Mouse (Mus musculus): ENCODE measurements around the gene Nacc2.

Gene Nacc2

GRCm38 (mm10) chr2:26099260-26099659, 23.8 kb downstream of the Nacc2 start:
- no peak for DNase-seq (ENCODE audit: low spot score)

GRCm38 (mm10) chr2:26093897-26094296, 29.1 kb downstream of the Nacc2 start:
- DNase-seq (ENCODE audit: low spot score): no peak

- DNase-seq (ENCODE audit: low spot score): peak; percentile 16
These were observed 31.1 kb downstream of the Nacc2 start for GRCm38 (mm10) chr2:26091771-26092393.

- no peak for DNase-seq (ENCODE audit: low spot score)
These were observed 31.9 kb downstream of the Nacc2 start for GRCm38 (mm10) chr2:26090876-26091770.

- DNase-seq (ENCODE audit: low spot score): no peak
These were observed 34.0 kb downstream of the Nacc2 start for GRCm38 (mm10) chr2:26089005-26089404.

GRCm38 (mm10) chr2:26086926-26087600, 36.0 kb downstream of the Nacc2 start:
- no peak for DNase-seq (ENCODE audit: low spot score)

GRCm38 (mm10) chr2:26086505-26086904, 36.5 kb downstream of the Nacc2 start:
- no peak for DNase-seq (ENCODE audit: low spot score)

- DNase-seq (ENCODE audit: low spot score): no peak
These were observed 40.1 kb downstream of the Nacc2 start for GRCm38 (mm10) chr2:26082883-26083282.

- DNase-seq (ENCODE audit: low spot score): no peak
These were observed 42.2 kb downstream of the Nacc2 start for GRCm38 (mm10) chr2:26080830-26081229.

GRCm38 (mm10) chr2:26079409-26079808, 43.6 kb downstream of the Nacc2 start:
- no peak for DNase-seq (ENCODE audit: low spot score)

- DNase-seq (ENCODE audit: low spot score): no peak
These were observed 46.0 kb downstream of the Nacc2 start for GRCm38 (mm10) chr2:26077068-26077467.

GRCm38 (mm10) chr2:26076121-26076520, 46.9 kb downstream of the Nacc2 start:
- DNase-seq (ENCODE audit: low spot score): no peak

GRCm38 (mm10) chr2:26074551-26074950, 48.5 kb downstream of the Nacc2 start:
- no peak for DNase-seq (ENCODE audit: low spot score)

GRCm38 (mm10) chr2:26068592-26068991, 54.4 kb downstream of the Nacc2 start:
- no peak for DNase-seq (ENCODE audit: low spot score)

- DNase-seq (ENCODE audit: low spot score): no peak
These were observed 54.8 kb downstream of the Nacc2 start for GRCm38 (mm10) chr2:26068175-26068574.

- DNase-seq (ENCODE audit: low spot score): no peak
These were observed 56.5 kb downstream of the Nacc2 start for GRCm38 (mm10) chr2:26066527-26066926.

- no peak for DNase-seq (ENCODE audit: low spot score)
These were observed 60.1 kb downstream of the Nacc2 start for GRCm38 (mm10) chr2:26062742-26063427.

- no peak for DNase-seq (ENCODE audit: low spot score)
These were observed 60.8 kb downstream of the Nacc2 start for GRCm38 (mm10) chr2:26062241-26062640.

- DNase-seq (ENCODE audit: low spot score): no peak
These were observed 61.9 kb downstream of the Nacc2 start for GRCm38 (mm10) chr2:26061018-26061666.

- DNase-seq (ENCODE audit: low spot score): no peak
These were observed 66.0 kb downstream of the Nacc2 start for GRCm38 (mm10) chr2:26057053-26057452.

- no peak for DNase-seq (ENCODE audit: low spot score)
These were observed 66.8 kb downstream of the Nacc2 start for GRCm38 (mm10) chr2:26056226-26056625.

GRCm38 (mm10) chr2:26055747-26056102, 67.3 kb downstream of the Nacc2 start:
- DNase-seq (ENCODE audit: low spot score): no peak

Data from lung, postnatal 25 days (tissue).